ENCODE assay signal across 10 mouse cellular contexts in genomic region chr17:45045804-45046203, GRCm38 (mm10).
DNase-seq lines count a peak whose midpoint lies in the region; ATAC-seq and TF ChIP-seq lines count a peak whose summit lies in the region.
"Had no signal": no experiment of that assay in that cellular context is flagged by ENCODE, and none has a peak within 500 bp of the region (broad histone marks: within the 10 kb centered on the region; RNA-seq: fewer than 3 reads in every experiment).

No protein-coding gene starts in this region.

- POLR2A ChIA-PET in Patski (lab: Charles Lee) = no interaction called here

- dilution Hi-C loops in CH12.LX (cut with MboI; ENCODE audit: extremely low pct_ligation_motif_present, extremely low pct_unique_long_range_greater_than_20kb, low sequenced_read_pairs) = no loop called here

- CTCF ChIA-PET in Patski (lab: Charles Lee) = no interaction called here

- H3K9me3 ChIP-seq in kidney, postnatal 0 days (replicated peaks; ENCODE audit: low read length) = no peaks in the 10 kb centered on the region
- H3K9me3 ChIP-seq in CH12.LX (replicated peaks; ENCODE audit: low read length) = no peaks in the 10 kb centered on the region
- no peaks in the 10 kb centered on the region for H3K9me3 ChIP-seq in forebrain, embryonic 12.5 days
- H3K9me3 ChIP-seq: hindbrain, embryonic 15.5 days; limb, embryonic 15.5 days; neural tube, embryonic 12.5 days had no signal

- no peak overlapping the region for H3K4me2 ChIP-seq in kidney, postnatal 0 days (ENCODE audit: low read length)
- H3K4me2 ChIP-seq in CH12.LX (ENCODE audit: insufficient read depth, low read depth, poor library complexity, severe bottlenecking) = no peak overlapping the region
- H3K4me2 ChIP-seq in forebrain, embryonic 12.5 days = no peak overlapping the region
- H3K4me2 ChIP-seq: hindbrain, embryonic 15.5 days; limb, embryonic 15.5 days; neural tube, embryonic 12.5 days had no signal

- no peak for ATAC-seq in kidney, postnatal 0 days (replicated peaks; ENCODE audit: low FRiP score, low read depth)
- ATAC-seq in Patski = no peak
- ATAC-seq in megakaryocyte progenitor cell, adult 5-6 weeks (replicated peaks; ENCODE audit: poor library complexity) = peak; percentile 63; the same call in 1 of the 2 replicates
- ATAC-seq in forebrain, embryonic 12.5 days (ENCODE audit: low FRiP score) = no peak

- TF ChIP-seq POLR2A in CH12.LX (IDR thresholded peaks at IDR 0.05; ENCODE audit: low read depth, low read length) = no peak

- no peak overlapping the region for H3K4me3 ChIP-seq in kidney, postnatal 0 days (replicated peaks; ENCODE audit: low read depth, low read length)
- H3K4me3 ChIP-seq in CH12.LX (replicated peaks in 1 of 3; ENCODE audit: low read depth in 2 of 3, low read length in 2 of 3, poor library complexity in 1 of 3) = no peak overlapping the region
- H3K4me3 ChIP-seq in forebrain, embryonic 12.5 days (replicated peaks) = no peak overlapping the region
- H3K4me3 ChIP-seq: hindbrain, embryonic 15.5 days; limb, embryonic 15.5 days; neural tube, embryonic 12.5 days had no signal

- no peaks in the 10 kb centered on the region for H3K79me2 ChIP-seq in CH12.LX (replicated peaks; ENCODE audit: control insufficient read depth, extremely low read depth, insufficient read depth, poor library complexity, severe bottlenecking)

- peak; percentile 51 for TF ChIP-seq CTCF in kidney, postnatal 0 days (IDR thresholded peaks at IDR 0.05; ENCODE audit: low read depth)
- TF ChIP-seq CTCF in CH12.LX (conservative IDR thresholded peaks at IDR 0.05 in 1 of 2, IDR thresholded peaks at IDR 0.05 in 1 of 2; ENCODE audit: low read depth in 2 of 2, low read length in 2 of 2) (peak in 1 of 2 experiments; percentile 59; a peak in 3 of 4 replicates), Patski (IDR thresholded peaks at IDR 0.05) (peak; percentile 78)

- H3K36me3 ChIP-seq in kidney, postnatal 0 days (ENCODE audit: insufficient read depth, low read length) = no peaks in the 10 kb centered on the region
- H3K36me3 ChIP-seq in CH12.LX (replicated peaks in 1 of 2; ENCODE audit: control insufficient read depth in 1 of 2, insufficient read depth in 1 of 2, low read length in 1 of 2) = peaks cover 3 to 17% of the 10 kb centered on the region in 2 experiments
- no peaks in the 10 kb centered on the region for H3K36me3 ChIP-seq in forebrain, embryonic 12.5 days (replicated peaks)
- H3K36me3 ChIP-seq: hindbrain, embryonic 15.5 days; neural tube, embryonic 12.5 days had no signal

- in situ Hi-C loops in CH12.LX (cut with MboI; ENCODE audit: low pct_ligation_motif_present, low pct_unique_long_range_greater_than_20kb, low sequenced_read_pairs) = loop anchor here (25.0 kb wide), 2 partner anchors 484 to 584 kb away; no protein-coding TSS in a partner anchor
- in situ Hi-C loops in Patski (cut with MboI; ENCODE audit: low pct_unique_long_range_greater_than_20kb) = loop anchor here (5.0 to 10.0 kb wide), 2 partner anchors 589 to 781 kb away; no protein-coding TSS in a partner anchor

- no peak overlapping the region for H3K9ac ChIP-seq in kidney, postnatal 0 days (ENCODE audit: low read depth, low read length)
- H3K9ac ChIP-seq in CH12.LX (ENCODE audit: insufficient read depth, low read depth) = no peak overlapping the region
- no peak overlapping the region for H3K9ac ChIP-seq in forebrain, embryonic 12.5 days
- H3K9ac ChIP-seq: hindbrain, embryonic 15.5 days; limb, embryonic 15.5 days; neural tube, embryonic 12.5 days had no signal

- peak; percentile 66 for TF ChIP-seq RAD21 in CH12.LX (IDR thresholded peaks at IDR 0.05; ENCODE audit: low read depth, low read length)

- no peaks in the 10 kb centered on the region for H3K4me1 ChIP-seq in kidney, postnatal 0 days (replicated peaks; ENCODE audit: insufficient read depth, low read length)
- no peaks in the 10 kb centered on the region for H3K4me1 ChIP-seq in CH12.LX (ENCODE audit: control insufficient read depth in 1 of 2, insufficient read depth in 2 of 2)
- no peaks in the 10 kb centered on the region for H3K4me1 ChIP-seq in forebrain, embryonic 12.5 days
- H3K4me1 ChIP-seq: hindbrain, embryonic 15.5 days; limb, embryonic 15.5 days; neural tube, embryonic 12.5 days had no signal

- H3K27me3 ChIP-seq in kidney, postnatal 0 days (ENCODE audit: insufficient read depth, low read length) = no peaks in the 10 kb centered on the region
- H3K27me3 ChIP-seq in CH12.LX (replicated peaks) = no peaks in the 10 kb centered on the region
- H3K27me3 ChIP-seq in Patski = no peaks in the 10 kb centered on the region
- H3K27me3 ChIP-seq in forebrain, embryonic 12.5 days = no peaks in the 10 kb centered on the region
- H3K27me3 ChIP-seq: hindbrain, embryonic 15.5 days; limb, embryonic 15.5 days; neural tube, embryonic 12.5 days had no signal

- no peak overlapping the region for H3K27ac ChIP-seq in kidney, postnatal 0 days
- H3K27ac ChIP-seq in CH12.LX (ENCODE audit: insufficient read depth, low read depth) = no peak overlapping the region
- no peak overlapping the region for H3K27ac ChIP-seq in forebrain, embryonic 12.5 days
- H3K27ac ChIP-seq: hindbrain, embryonic 15.5 days; limb, embryonic 15.5 days; neural tube, embryonic 12.5 days had no signal

- no peak for TF ChIP-seq EP300 in CH12.LX (IDR thresholded peaks at IDR 0.05; ENCODE audit: low read length)

- no peak for DNase-seq in kidney, postnatal 0 days (ENCODE audit: low spot score)
- DNase-seq in kidney, adult 11 months = no peak
- DNase-seq in CH12.LX (ENCODE audit: extremely low read depth) (peak; percentile 29), Patski (ENCODE audit: low read depth, low spot score) (no peak)
- DNase-seq in urinary bladder, postnatal 36 days (ENCODE audit: low spot score in 2 of 2) = no peak

TF ChIP-seq in CH12.LX, 34 proteins besides CTCF, POLR2A, EP300 and RAD21:
- TF ChIP-seq SMC3 (IDR thresholded peaks at IDR 0.05; ENCODE audit: low read depth, low read length) (peak; percentile 54), MAX (IDR thresholded peaks at IDR 0.05; ENCODE audit: low read length) (no peak), MYC (IDR thresholded peaks at IDR 0.05; ENCODE audit: low read depth, low read length) (no peak), JUND (conservative IDR thresholded peaks at IDR 0.05; ENCODE audit: low read depth, low read length) (no peak), E2F4 (IDR thresholded peaks at IDR 0.05; ENCODE audit: insufficient replicate concordance, low read depth, low read length) (no peak)
TF ChIP-seq in CH12.LX: peak in this region for 1.
